In the genomic region with DNA sequence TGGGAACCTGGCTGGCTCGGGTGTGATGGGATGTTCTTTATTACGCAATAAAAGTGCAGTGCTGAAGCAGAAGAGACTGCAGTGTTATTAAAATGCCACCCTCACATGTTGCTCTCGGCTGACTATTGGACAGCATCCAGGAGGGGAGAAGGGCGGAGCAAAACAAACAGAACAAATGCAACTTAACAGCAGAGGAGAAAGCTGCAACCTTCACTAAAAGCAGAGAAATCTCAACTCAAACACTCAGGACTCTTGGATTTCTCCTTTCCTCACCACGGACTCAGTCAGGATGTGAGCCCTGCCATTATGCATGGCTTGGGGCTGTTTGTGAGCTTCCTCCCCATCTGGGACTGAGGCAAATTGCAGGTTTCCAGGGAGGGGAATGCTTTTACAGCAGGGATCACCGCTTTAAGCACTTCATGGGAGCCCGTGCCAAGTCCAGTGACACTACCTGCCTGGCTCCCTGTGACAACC, we compare ENCODE assay signal across 8 mouse cellular contexts.
DNase-seq lines count a peak whose midpoint lies in the region; ATAC-seq and TF ChIP-seq lines count a peak whose summit lies in the region.
"Had no signal": no experiment of that assay in that cellular context is flagged by ENCODE, and none has a peak within 500 bp of the region (broad histone marks: within the 10 kb centered on the region; RNA-seq: fewer than 3 reads in every experiment).

No protein-coding gene starts in this region.

- peak overlapping the region; percentile 28; the same call in 1 of the 2 replicates for H3K4me2 ChIP-seq in neural tube, embryonic 12.5 days (replicated peaks)
- H3K4me2 ChIP-seq in forebrain, embryonic 16.5 days (ENCODE audit: low read length): peak overlapping the region; percentile 0; the same call in 1 of the 2 replicates
- H3K4me2 ChIP-seq: midbrain, embryonic 12.5 days had no signal

- TF ChIP-seq CTCF in olfactory bulb, adult 2 months (IDR thresholded peaks at IDR 0.05; ENCODE audit: insufficient read depth, low read depth, low read length): no peak

- no peaks in the 10 kb centered on the region for H3K36me3 ChIP-seq in neural tube, embryonic 12.5 days
- no peaks in the 10 kb centered on the region for H3K36me3 ChIP-seq in forebrain, embryonic 16.5 days (ENCODE audit: control insufficient read depth, insufficient read depth)
- H3K36me3 ChIP-seq: midbrain, embryonic 12.5 days had no signal

- WGBS in neural tube, embryonic 12.5 days: 29% methylated on average over 7 of the region's 7 CpGs
- WGBS in forebrain, embryonic 16.5 days: 22% methylated on average over 7 of the region's 7 CpGs
- whole genome bisulfite sequencing in olfactory bulb, adult 2 months: 13% methylated on average over 7 of the region's 7 CpGs

- H3K27me3 ChIP-seq in neural tube, embryonic 12.5 days (replicated peaks): no peaks in the 10 kb centered on the region
- H3K27me3 ChIP-seq in forebrain, embryonic 16.5 days (replicated peaks; ENCODE audit: control insufficient read depth, insufficient read depth, low read length): no peaks in the 10 kb centered on the region
- H3K27me3 ChIP-seq: midbrain, embryonic 12.5 days had no signal

- 0 out of 2 replicates have a peak, but pooled peaks have one; percentile 17 for ATAC-seq in neural tube, embryonic 12.5 days (ENCODE audit: low FRiP score, low read depth)
- ATAC-seq in forebrain, embryonic 16.5 days: 0 out of 2 replicates have a peak, but pooled peaks have one; percentile 43

- no peaks in the 10 kb centered on the region for H3K9me3 ChIP-seq in neural tube, embryonic 12.5 days
- no peaks in the 10 kb centered on the region for H3K9me3 ChIP-seq in forebrain, embryonic 16.5 days (ENCODE audit: control insufficient read depth, low read length)
- H3K9me3 ChIP-seq: midbrain, embryonic 12.5 days had no signal

- no peak overlapping the region for H3K9ac ChIP-seq in neural tube, embryonic 12.5 days
- no peak overlapping the region for H3K9ac ChIP-seq in forebrain, embryonic 16.5 days (replicated peaks; ENCODE audit: low read depth, low read length)
- H3K9ac ChIP-seq: midbrain, embryonic 12.5 days had no signal

- no peak overlapping the region for H3K4me3 ChIP-seq in neural tube, embryonic 12.5 days
- H3K4me3 ChIP-seq in forebrain, embryonic 16.5 days (replicated peaks; ENCODE audit: low read length): no peak overlapping the region
- peak overlapping the region; percentile 27 for H3K4me3 ChIP-seq in olfactory bulb, adult 2 months (ENCODE audit: insufficient read depth, low read depth, low read length)
- H3K4me3 ChIP-seq: midbrain, embryonic 12.5 days had no signal

- TF ChIP-seq POLR2A in olfactory bulb, adult 2 months (IDR thresholded peaks at IDR 0.05; ENCODE audit: insufficient read depth, low read depth, low read length): no peak

- H3K27ac ChIP-seq in neural tube, embryonic 12.5 days: no peak overlapping the region
- no peak overlapping the region for H3K27ac ChIP-seq in forebrain, embryonic 16.5 days (ENCODE audit: low read length)
- H3K27ac ChIP-seq in olfactory bulb, adult 2 months (ENCODE audit: insufficient read depth, low read depth, low read length): no peak overlapping the region
- H3K27ac ChIP-seq: midbrain, embryonic 12.5 days had no signal

- H3K4me1 ChIP-seq in neural tube, embryonic 12.5 days: peaks cover 5% of the 10 kb centered on the region
- peaks cover 11% of the 10 kb centered on the region for H3K4me1 ChIP-seq in forebrain, embryonic 16.5 days (replicated peaks; ENCODE audit: control insufficient read depth, insufficient read depth, low read length)
- H3K4me1 ChIP-seq in olfactory bulb, adult 2 months (ENCODE audit: control insufficient read depth, insufficient read depth, low read length): peaks cover 4% of the 10 kb centered on the region

- DNase-seq in neural tube, embryonic 10.5 days (ENCODE audit: extremely low spot score, low spot score): no peak
- peak; percentile 34 for DNase-seq in cerebellum, adult 9-10 months
- peak; percentile 34 for DNase-seq in kidney, postnatal 10 days
- no peak for DNase-seq in right cerebral cortex, adult 18-20 months

Comparison
In these comparisons a context has a peak if more than half of its experiments do, and no peak if none do; other contexts are left out.
1. DNase-seq: peak in cerebellum, adult 9-10 months (single experiment) and kidney, postnatal 10 days (single experiment); none in neural tube, embryonic 10.5 days (single experiment) and right cerebral cortex, adult 18-20 months (single experiment).